Mouse (Mus musculus) CH12.LX (cell line): ENCODE measurements around the gene Sfxn2. TPM values are rescaled to one million over a fixed set of nuclear protein-coding genes. Genes with fewer than 3 reads are reported as not detected.
"Not testable (repeated sequence)": the region's sequence is repeated elsewhere in the genome, so short reads cannot be mapped to it uniquely, and the experiment has no call there.

ENCODE experiments used
- DNase-seq: peaks from one replicate; pipeline ENCODE4 v3.0.0-alpha.2; 2013; ENCODE audit errors: extremely low read depth
- H3K27ac ChIP-seq: 2 replicates; pipeline ENCODE4 v1.5.1; 2012; ENCODE audit warnings: low read depth, mild to moderate bottlenecking, control low read depth, moderate library complexity; ENCODE audit not compliant: insufficient read depth
- H3K27me3 ChIP-seq: replicated peaks from 2 replicates; pipeline ENCODE3; 2012; ENCODE audit warnings: inconsistent platforms
- H3K36me3 ChIP-seq, 2 experiments: replicated peaks in 1 of 2; 2 replicates each; pipeline versions ENCODE3 to v1.6.1; 2012; ENCODE audit warnings: inconsistent platforms in 1 of 2, low read length in 1 of 2, mild to moderate bottlenecking in 1 of 2, mixed read lengths in 1 of 2, moderate library complexity in 1 of 2; ENCODE audit not compliant: control insufficient read depth in 1 of 2, insufficient read depth in 1 of 2
- H3K4me1 ChIP-seq, 2 experiments: 2 replicates each; pipeline ENCODE4 v1.6.1; 2012; ENCODE audit warnings: inconsistent platforms in 1 of 2, moderate library complexity in 1 of 2; ENCODE audit not compliant: insufficient read depth in 2 of 2, control insufficient read depth in 1 of 2
- H3K4me2 ChIP-seq: 2 replicates; pipeline ENCODE4 v1.6.1; 2012; ENCODE audit warnings: low read depth, mild to moderate bottlenecking, control low read depth; ENCODE audit not compliant: poor library complexity, insufficient read depth, severe bottlenecking
- H3K4me3 ChIP-seq, 3 experiments: fragments of 150-350 bp in 1 of 3; sonication (generic) in 1 of 3; replicated peaks in 1 of 3; 2 replicates each; pipeline versions ENCODE3 to v1.5.1; 2011 to 2012; ENCODE audit warnings: low read depth in 2 of 3, low read length in 2 of 3, mild to moderate bottlenecking in 2 of 3, moderate library complexity in 2 of 3, control low read depth in 1 of 3, improper control_type of control experiment in 1 of 3, inconsistent platforms in 1 of 3, mixed read lengths in 1 of 3; ENCODE audit not compliant: poor library complexity in 1 of 3
- H3K79me2 ChIP-seq: replicated peaks from 2 replicates; pipeline ENCODE4 v1.6.1; 2012; ENCODE audit warnings: mild to moderate bottlenecking, moderate library complexity; ENCODE audit not compliant: control insufficient read depth, poor library complexity, insufficient read depth, severe bottlenecking; ENCODE audit errors: extremely low read depth
- H3K9ac ChIP-seq: 2 replicates; pipeline ENCODE4 v1.6.1; 2012; ENCODE audit warnings: low read depth, mild to moderate bottlenecking, control low read depth, moderate library complexity; ENCODE audit not compliant: insufficient read depth
- H3K9me3 ChIP-seq: replicated peaks from 2 replicates; pipeline ENCODE3; 2012; ENCODE audit warnings: low read length, inconsistent platforms, mixed read lengths
- BHLHE40 ChIP-seq: IDR thresholded peaks from 2 replicates; pipeline ENCODE4 v1.6.1; 2011; ENCODE audit warnings: mild to moderate bottlenecking, low read depth, low read length, improper control_type of control experiment
- CHD1 ChIP-seq: IDR thresholded peaks from 2 replicates; pipeline ENCODE4 v1.6.1; 2012; ENCODE audit warnings: low read depth, low read length, improper control_type of control experiment, inconsistent platforms
- CTCF ChIP-seq, 2 experiments: IDR thresholded peaks in 1 of 2; conservative IDR thresholded peaks in 1 of 2; 2 replicates each; pipeline ENCODE4 v1.5.1; 2011 to 2012; ENCODE audit warnings: low read depth in 2 of 2, low read length in 2 of 2, improper control_type of control experiment in 1 of 2, inconsistent platforms in 1 of 2, mild to moderate bottlenecking in 1 of 2, moderate library complexity in 1 of 2
- EP300 ChIP-seq: IDR thresholded peaks from 2 replicates; pipeline ENCODE4 v1.6.1; 2011; ENCODE audit warnings: low read length, improper control_type of control experiment
- ETS1 ChIP-seq: conservative IDR thresholded peaks from 2 replicates; pipeline ENCODE4 v1.6.1; 2012; ENCODE audit warnings: low read depth, mild to moderate bottlenecking, inconsistent platforms, low read length, improper control_type of control experiment, moderate library complexity
- GABPA ChIP-seq: IDR thresholded peaks from 2 replicates; pipeline ENCODE4 v1.6.1; 2012; ENCODE audit warnings: low read depth, low read length, improper control_type of control experiment, inconsistent platforms; ENCODE audit not compliant: insufficient replicate concordance
- HCFC1 ChIP-seq: IDR thresholded peaks from 2 replicates; pipeline ENCODE4 v1.6.1; 2012; ENCODE audit warnings: low read depth, mild to moderate bottlenecking, inconsistent platforms, low read length, improper control_type of control experiment
- IRF4 ChIP-seq: IDR thresholded peaks from 2 replicates; pipeline ENCODE4 v1.6.1; 2014; ENCODE audit warnings: low read depth, mild to moderate bottlenecking, inconsistent platforms, low read length, improper control_type of control experiment
- MAFK ChIP-seq: IDR thresholded peaks from 2 replicates; pipeline ENCODE4 v1.6.1; 2011; ENCODE audit warnings: low read length, improper control_type of control experiment; ENCODE audit not compliant: insufficient replicate concordance
- MAX ChIP-seq: IDR thresholded peaks from 2 replicates; pipeline ENCODE4 v1.6.1; 2011; ENCODE audit warnings: low read length, improper control_type of control experiment
- MAZ ChIP-seq: IDR thresholded peaks from 2 replicates; pipeline ENCODE4 v1.6.1; 2012; ENCODE audit warnings: low read depth, mild to moderate bottlenecking, inconsistent platforms, low read length, improper control_type of control experiment, moderate library complexity
- MXI1 ChIP-seq: IDR thresholded peaks from 2 replicates; pipeline ENCODE4 v1.6.1; 2011; ENCODE audit warnings: mild to moderate bottlenecking, low read depth, low read length, improper control_type of control experiment
- MYC ChIP-seq: IDR thresholded peaks from 2 replicates; pipeline ENCODE4 v1.6.1; 2011; ENCODE audit warnings: low read depth, mild to moderate bottlenecking, improper control_type of control experiment, low read length
- NELFE ChIP-seq: IDR thresholded peaks from 2 replicates; pipeline ENCODE4 v1.6.1; 2011; ENCODE audit warnings: low read depth, low read length, improper control_type of control experiment
- NRF1 ChIP-seq: IDR thresholded peaks from 2 replicates; pipeline ENCODE4 v1.6.1; 2014; ENCODE audit warnings: low read depth, mild to moderate bottlenecking, inconsistent platforms, low read length, improper control_type of control experiment, moderate library complexity
- POLR2A ChIP-seq: IDR thresholded peaks from 2 replicates; pipeline ENCODE4 v1.6.1; 2011; ENCODE audit warnings: low read depth, mild to moderate bottlenecking, improper control_type of control experiment, low read length
- SIN3A ChIP-seq: IDR thresholded peaks from 2 replicates; pipeline ENCODE4 v1.6.1; 2012; ENCODE audit warnings: low read length, improper control_type of control experiment, inconsistent platforms
- TCF12 ChIP-seq: IDR thresholded peaks from 2 replicates; pipeline ENCODE4 v1.6.1; 2014; ENCODE audit warnings: low read depth, mild to moderate bottlenecking, inconsistent platforms, low read length, improper control_type of control experiment
- UBTF ChIP-seq: IDR thresholded peaks from 2 replicates; pipeline ENCODE4 v1.6.1; 2012; ENCODE audit warnings: low read depth, mild to moderate bottlenecking, inconsistent platforms, low read length, improper control_type of control experiment, moderate library complexity
- USF1 ChIP-seq: IDR thresholded peaks from 2 replicates; pipeline ENCODE4 v1.6.1; 2014; ENCODE audit warnings: low read depth, mild to moderate bottlenecking, inconsistent platforms, low read length, improper control_type of control experiment
- USF2 ChIP-seq: conservative IDR thresholded peaks from 2 replicates; pipeline ENCODE4 v1.6.1; 2011; ENCODE audit warnings: low read depth, low read length, improper control_type of control experiment
- ZC3H11A ChIP-seq: IDR thresholded peaks from 2 replicates; pipeline ENCODE4 v1.6.1; 2012; ENCODE audit warnings: low read depth, mild to moderate bottlenecking, inconsistent platforms, low read length, improper control_type of control experiment
- ZKSCAN1 ChIP-seq: IDR thresholded peaks from 2 replicates; pipeline ENCODE4 v1.6.1; 2012; ENCODE audit warnings: low read depth, inconsistent platforms, low read length, improper control_type of control experiment, borderline replicate concordance
- ZNF384 ChIP-seq: IDR thresholded peaks from 2 replicates; pipeline ENCODE4 v1.6.1; 2012; ENCODE audit warnings: low read depth, low read length, improper control_type of control experiment, inconsistent platforms
- dilution Hi-C: fragments of 300-500 bp; cut with MboI; formaldehyde crosslinking; loops from 2 replicates; pipeline ENCODE4 v1.14.3; 2020; ENCODE audit warnings: low sequenced_read_pairs; ENCODE audit not compliant: extremely low pct_unique_long_range_greater_than_20kb, extremely low pct_ligation_motif_present
- in situ Hi-C: fragments of 300-500 bp; cut with MboI; formaldehyde crosslinking; loops from 3 replicates; pipeline ENCODE4 v1.14.3; 2019; ENCODE audit warnings: low sequenced_read_pairs, low pct_ligation_motif_present, low pct_unique_long_range_greater_than_20kb, mixed read lengths
- polyA plus RNA-seq: library from polyadenylated mRNA; unstranded; fragments of >175 nt; gene quantifications from 2 replicates; pipeline ENCODE4 v1.2.1, GENCODE M21; 2012; ENCODE audit warnings: low read depth; ENCODE audit not compliant: insufficient read length
- total RNA-seq, 2 experiments: library from RNA; depleted of rRNA; stranded (reverse); fragments of 300-350 nt in 1 of 2; fragments of >200 nt in 1 of 2; gene quantifications; 2 replicates each; pipeline ENCODE4 v1.2.3; 2012 to 2014

Gene Sfxn2
- total and polyA plus RNA-seq, 3 experiments, result 5.9 to 11.1 (median 8.5) TPM

GRCm38 (mm10) chr19:46564043-46564462, 9.1 kb upstream of the Sfxn2 start (continued):
- TF ChIP-seq GABPA (no peak), CHD1 (no peak; the same call in 1 of the 2 replicates), MYC (peak; percentile 94), BHLHE40 (0 out of 2 replicates have a peak, but pooled peaks have one; percentile 11), ZKSCAN1 (no peak), USF2 (peak; percentile 33; the same call in 1 of the 2 replicates), TCF12 (peak; percentile 43; the same call in 1 of the 2 replicates)

- H3K27me3 ChIP-seq, H3K9ac ChIP-seq, H3K9me3 ChIP-seq, H3K79me2 ChIP-seq, dilution Hi-C loops, H3K4me3 ChIP-seq, H3K27ac ChIP-seq, in situ Hi-C loops, DNase-seq, H3K36me3 ChIP-seq: not testable (repeated sequence)
- Histone ChIP-seq H3K4me1 (peaks cover 0 to 22% of the 10 kb centered on the region in 2 experiments; a peak in 3 of 4 replicates), H3K4me2 (peak overlapping the region; percentile 86)
- TF ChIP-seq CTCF (conservative IDR thresholded peaks at IDR 0.05 in 1 of 2, IDR thresholded peaks at IDR 0.05 in 1 of 2; ENCODE audit: low read depth in 2 of 2, low read length in 2 of 2), result peak in 1 of 2 experiments; percentile 30; a peak in 2 of 4 replicates
- peak; percentile 74 for TF ChIP-seq ZNF384
Measured at GRCm38 (mm10) chr19:46571211-46571877, 1.8 kb upstream of the Sfxn2 start.

- H3K36me3 ChIP-seq, result peaks cover 0 to 5% of the 10 kb centered on the region in 2 experiments
- H3K79me2 ChIP-seq, result no peaks in the 10 kb centered on the region; the same call in 1 of the 2 replicates
- no peak overlapping the region for H3K27ac ChIP-seq
- no peaks in the 10 kb centered on the region for H3K9me3 ChIP-seq
- no peak for DNase-seq
- dilution Hi-C loops (no loop called here), in situ Hi-C loops (no loop called here)
- peak overlapping the region; percentile 86 for H3K4me2 ChIP-seq
- H3K4me1 ChIP-seq, result peaks cover 0 to 22% of the 10 kb centered on the region in 2 experiments; a peak in 3 of 4 replicates
- TF ChIP-seq NRF1 (no peak), MAZ (no peak), TCF12 (no peak), NELFE (no peak), ZC3H11A (no peak), USF2 (no peak), EP300 (no peak), USF1 (no peak), UBTF (no peak), MXI1 (no peak), ETS1 (no peak), MAX (no peak), HCFC1 (no peak), CTCF (conservative IDR thresholded peaks at IDR 0.05 in 1 of 2, IDR thresholded peaks at IDR 0.05 in 1 of 2; ENCODE audit: low read depth in 2 of 2, low read length in 2 of 2) (no peak), ZKSCAN1 (no peak), MAFK (no peak), POLR2A (no peak), SIN3A (no peak), GABPA (no peak), IRF4 (no peak)
- no peaks in the 10 kb centered on the region for H3K27me3 ChIP-seq
- peak overlapping the region in 2 of 3 experiments; percentile 85 to 89 for H3K4me3 ChIP-seq
- peak overlapping the region; percentile 68; the same call in 1 of the 2 replicates for H3K9ac ChIP-seq
Measured at GRCm38 (mm10) chr19:46571878-46572244, 1.3 kb upstream of the Sfxn2 start.
